Mouse (Mus musculus) liver (tissue): ENCODE data around the gene Phlpp2.
"Not testable (repeated sequence)": the region's sequence is repeated elsewhere in the genome, so short reads cannot be mapped to it uniquely, and the experiment has no call there.

Experiments used
- DNase-seq: peaks from one replicate; pipeline ENCODE4 v3.0.0-alpha.2; 2020; ENCODE audit warnings: mixed read lengths

The Phlpp2 gene

DNA sequence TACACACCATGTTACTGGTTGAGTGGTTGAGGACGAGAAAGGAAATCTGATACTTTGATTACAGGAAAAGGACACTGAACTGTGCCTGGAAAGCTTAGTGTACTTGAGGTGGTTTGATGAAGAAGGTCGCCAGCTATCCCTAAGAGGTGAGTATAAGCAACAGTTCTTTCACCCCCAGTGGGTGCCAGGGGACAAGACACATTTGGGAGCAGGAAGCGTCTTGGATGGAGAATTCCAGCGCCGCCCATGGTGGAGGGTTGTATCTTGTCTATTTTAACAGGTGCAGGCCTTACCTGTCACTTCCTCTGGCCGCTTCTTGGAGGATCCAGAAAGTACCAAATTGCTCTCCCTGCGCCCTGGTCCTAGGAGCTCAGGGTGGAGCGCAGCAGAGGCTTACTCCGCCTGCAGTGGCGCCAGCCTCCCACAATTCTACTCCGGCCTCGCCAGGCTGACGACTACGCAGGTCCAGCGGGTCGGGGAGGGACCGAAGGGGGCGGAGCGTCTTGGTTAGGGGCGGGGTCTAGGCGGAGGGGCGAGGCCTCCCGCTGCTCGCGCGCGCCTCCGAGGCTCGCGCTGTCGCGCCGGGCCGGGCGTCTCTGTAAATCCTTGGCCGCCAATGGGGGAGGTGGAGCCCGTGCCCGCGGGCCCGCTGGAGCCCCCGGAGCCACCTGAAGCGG, at the start of gene Phlpp2:
Phlpp2 (plus strand) TSS at position 540 of the 677 bp plus-strand sequence.
- peak; percentile 99 for DNase-seq

- no peak for DNase-seq
Observed at GRCm38 (mm10) chr8:109823561-109823960, 44.8 kb upstream of the Phlpp2 start.

GRCm38 (mm10) chr8:109839822-109840221, 28.5 kb upstream of the Phlpp2 start:
- peak; percentile 28 for DNase-seq

DNA sequence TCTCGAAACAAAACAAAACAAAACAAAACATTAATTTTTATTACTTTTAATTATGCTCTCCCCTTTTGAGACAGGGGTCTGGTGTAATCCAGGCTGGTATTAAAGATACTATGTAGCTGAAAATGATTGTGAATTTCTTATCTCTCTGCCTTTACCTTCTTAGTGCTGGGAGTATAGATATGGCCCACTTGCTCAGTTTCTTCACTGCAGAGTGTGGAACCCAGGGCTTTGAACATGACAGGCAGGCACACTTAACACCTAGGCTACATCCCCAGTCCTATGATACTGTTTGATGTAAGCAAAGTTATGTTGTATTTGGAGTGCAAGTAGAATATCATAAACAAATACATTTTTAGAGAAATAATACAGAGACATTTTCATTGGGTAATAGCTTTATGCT, 25.9 kb upstream of the Phlpp2 start:
- DNase-seq = no peak

DNA sequence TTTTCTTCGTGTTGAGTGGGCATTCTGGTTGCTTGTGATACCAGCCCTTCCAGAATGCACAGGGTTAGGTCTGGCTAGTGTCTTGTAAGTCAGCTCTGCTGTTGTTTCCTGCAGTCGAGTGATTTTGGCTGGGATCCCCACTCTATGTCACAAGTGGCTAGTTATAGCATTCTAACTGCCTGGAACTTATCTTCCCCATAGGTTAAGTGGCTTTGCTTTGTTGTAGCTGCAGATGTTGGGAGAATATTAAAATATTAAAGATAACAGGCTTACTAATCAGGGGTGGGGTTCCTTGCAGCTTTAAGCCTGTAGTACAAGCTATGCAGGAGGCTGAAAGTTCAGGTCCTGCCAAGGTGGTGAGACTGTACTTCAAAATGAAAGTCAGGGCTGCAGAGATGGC, 20.5 kb upstream of the Phlpp2 start:
- no peak for DNase-seq

GRCm38 (mm10) chr8:109848981-109849380, 19.4 kb upstream of the Phlpp2 start:
- no peak for DNase-seq

GRCm38 (mm10) chr8:109853423-109853822, 14.9 kb upstream of the Phlpp2 start:
- DNase-seq = peak; percentile 79

DNA sequence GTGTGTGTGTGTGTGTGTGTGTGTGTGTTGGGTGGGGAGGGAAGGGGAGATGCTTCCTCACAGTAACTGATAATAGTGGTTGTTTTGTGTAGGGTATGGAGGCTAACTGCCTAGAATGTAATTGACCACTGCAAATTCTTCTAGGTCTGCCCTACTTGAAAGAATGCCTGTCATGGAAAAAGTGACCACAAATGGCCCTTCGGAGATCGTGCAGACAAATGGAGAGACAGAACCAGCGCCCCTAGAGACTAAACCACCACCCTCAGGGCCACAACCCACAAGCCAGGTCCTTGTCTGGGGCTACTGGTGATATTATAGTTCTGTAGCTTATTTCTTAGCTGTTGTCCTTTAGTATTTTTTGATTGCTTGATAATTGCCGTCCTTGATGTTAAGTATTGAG, 13.8 kb upstream of the Phlpp2 start:
- DNase-seq = no peak

DNA sequence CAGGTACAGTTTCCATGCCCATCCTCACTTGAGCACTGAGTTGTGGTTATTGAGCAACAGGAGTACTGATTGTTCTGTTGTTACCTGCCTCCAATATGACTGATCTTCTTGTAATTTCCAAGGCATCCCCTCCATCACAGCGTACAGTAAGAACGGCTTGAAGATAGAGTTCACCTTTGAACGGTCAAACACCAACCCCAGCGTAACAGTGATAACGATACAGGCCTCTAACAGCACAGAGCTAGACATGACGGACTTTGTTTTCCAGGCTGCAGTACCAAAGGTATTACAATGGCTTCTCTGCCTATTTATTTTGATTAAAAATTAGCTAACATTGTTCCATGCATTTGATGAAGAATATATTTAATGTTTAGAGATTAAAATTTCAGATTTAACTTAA, 12.9 kb upstream of the Phlpp2 start:
- no peak for DNase-seq

GRCm38 (mm10) chr8:109863398-109863797, 4.9 kb upstream of the Phlpp2 start:
- DNase-seq = peak; percentile 80

GRCm38 (mm10) chr8:109864798-109865197, 3.5 kb upstream of the Phlpp2 start:
- peak; percentile 82 for DNase-seq

- DNase-seq = peak; percentile 50
Observed at GRCm38 (mm10) chr8:109865536-109865935, 2.8 kb upstream of the Phlpp2 start.

GRCm38 (mm10) chr8:109866690-109867089, 1.7 kb upstream of the Phlpp2 start:
- DNase-seq = peak; percentile 39

GRCm38 (mm10) chr8:109868680-109869361, 479 bp downstream of the Phlpp2 start:
- peak; percentile 73 for DNase-seq

DNA sequence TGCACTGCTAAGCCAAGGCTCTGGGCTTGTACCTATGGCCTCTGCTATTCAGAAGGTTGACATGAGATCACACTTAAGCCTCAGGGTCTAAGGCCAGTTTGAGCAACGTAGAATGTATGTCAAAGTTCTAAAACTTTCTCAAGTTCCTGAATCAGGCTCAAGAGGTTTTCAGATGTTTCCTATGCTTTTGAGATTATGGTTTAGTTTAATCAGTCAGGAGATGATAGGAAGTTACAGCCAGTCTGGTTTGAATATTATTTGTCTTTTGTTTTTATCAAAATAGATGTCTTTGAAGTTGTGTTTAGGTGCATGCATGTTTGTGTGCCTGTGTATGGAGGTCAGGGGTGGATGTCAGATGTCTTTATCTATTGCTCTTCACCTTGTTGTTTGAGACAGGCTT, 2.7 kb downstream of the Phlpp2 start:
- no peak for DNase-seq

DNA sequence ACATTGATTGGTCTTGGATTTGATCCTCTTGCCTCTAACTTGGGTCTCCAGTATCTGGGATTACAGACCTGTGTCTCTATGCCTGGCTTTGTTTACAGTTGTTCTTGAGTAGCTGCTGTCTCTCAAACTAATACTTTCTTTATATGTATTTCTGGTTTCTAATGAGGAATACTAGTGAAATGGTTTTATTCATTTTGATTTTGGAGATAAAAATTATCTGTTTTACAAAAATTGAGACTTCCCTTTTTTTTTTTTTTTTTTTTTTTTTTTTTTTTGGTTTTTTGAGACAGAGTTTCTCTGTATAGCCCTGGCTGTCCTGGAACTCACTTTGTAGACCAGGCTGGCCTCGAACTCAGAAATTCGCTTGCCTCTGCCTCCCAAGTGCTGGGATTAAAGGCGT, 5.5 kb downstream of the Phlpp2 start:
- not testable (repeated sequence) for DNase-seq

GRCm38 (mm10) chr8:109880012-109880662, 11.8 kb downstream of the Phlpp2 start:
- DNase-seq = no peak

DNA sequence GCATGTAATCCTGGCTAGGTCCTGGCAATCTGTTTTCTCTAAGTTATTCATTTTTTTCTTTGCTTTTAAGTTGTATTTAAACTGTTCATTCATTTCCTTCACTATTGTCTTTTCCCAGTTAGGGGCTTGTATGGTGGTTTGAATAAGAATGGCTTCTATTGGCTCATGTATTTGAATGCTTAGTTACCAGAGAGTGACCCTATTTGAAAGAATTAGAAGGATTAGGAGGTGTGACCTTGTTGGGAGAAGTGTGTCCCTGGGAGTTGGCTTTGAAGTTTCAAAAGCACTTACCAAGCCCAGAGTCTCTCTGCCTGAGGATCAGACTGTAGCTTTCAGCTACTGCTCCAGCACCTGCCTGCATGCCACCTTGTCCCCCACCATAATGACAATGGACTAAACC, 17.0 kb downstream of the Phlpp2 start:
- DNase-seq = no peak

GRCm38 (mm10) chr8:109889211-109889610, 20.9 kb downstream of the Phlpp2 start:
- DNase-seq = no peak

- DNase-seq = peak; percentile 6
Observed at GRCm38 (mm10) chr8:109890794-109891585, 22.6 kb downstream of the Phlpp2 start.

DNA sequence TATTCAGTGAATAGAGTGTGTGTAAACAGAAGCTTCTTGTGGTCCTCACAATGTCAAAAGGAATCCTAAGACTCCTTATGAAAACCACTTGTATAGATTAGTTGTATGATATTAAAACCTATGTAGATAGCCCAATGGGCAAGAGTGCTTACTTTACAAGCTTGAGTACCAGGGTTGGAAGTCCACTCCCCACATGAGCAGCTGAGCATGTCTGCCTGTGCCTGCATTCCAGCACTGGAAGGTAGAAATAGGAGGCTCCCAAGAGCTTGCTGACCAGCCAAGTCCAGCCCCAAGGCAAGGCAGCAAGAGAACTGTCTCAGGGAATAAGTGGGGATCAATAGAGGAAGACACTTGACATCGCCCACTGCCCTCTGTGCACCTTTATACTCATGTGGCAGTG, 26.3 kb downstream of the Phlpp2 start:
- DNase-seq = no peak

- no peak for DNase-seq
Observed at GRCm38 (mm10) chr8:109895355-109895754, 27.0 kb downstream of the Phlpp2 start.

- no peak for DNase-seq
Observed at GRCm38 (mm10) chr8:109902379-109902778, 34.0 kb downstream of the Phlpp2 start.
